Mouse (Mus musculus) right cerebral cortex, postnatal 14 days (tissue): ENCODE results near the gene Lag3.

Source experiments
- DNase-seq: peaks from one replicate; pipeline ENCODE4 v3.0.0; 2022

The Lag3 gene

GRCm38 (mm10) chr6:124911533-124912218 is at the start of gene Lag3:
Gene Lag3 (minus strand): TSS chr6:124911705.
- no peak for DNase-seq

GRCm38 (mm10) chr6:124961021-124961420 is 49.5 kb upstream of the Lag3 start:
- no peak for DNase-seq

- no peak for DNase-seq
Observed at GRCm38 (mm10) chr6:124959960-124960359, 48.5 kb upstream of the Lag3 start.

GRCm38 (mm10) chr6:124958127-124958526 is 46.6 kb upstream of the Lag3 start:
- no peak for DNase-seq

- DNase-seq, result no peak
Observed at GRCm38 (mm10) chr6:124955212-124955611, 43.7 kb upstream of the Lag3 start.

- no peak for DNase-seq
Observed at GRCm38 (mm10) chr6:124953991-124954715, 42.6 kb upstream of the Lag3 start.

GRCm38 (mm10) chr6:124943526-124943925 is 32.0 kb upstream of the Lag3 start:
- DNase-seq, result no peak

- no peak for DNase-seq
Observed at GRCm38 (mm10) chr6:124941679-124942078, 30.2 kb upstream of the Lag3 start.

- no peak for DNase-seq
Observed at GRCm38 (mm10) chr6:124938554-124938953, 27.0 kb upstream of the Lag3 start.

GRCm38 (mm10) chr6:124937493-124937892 is 26.0 kb upstream of the Lag3 start:
- no peak for DNase-seq

- DNase-seq, result no peak
Observed at GRCm38 (mm10) chr6:124936681-124937080, 25.2 kb upstream of the Lag3 start.

- no peak for DNase-seq
Observed at GRCm38 (mm10) chr6:124934670-124935069, 23.2 kb upstream of the Lag3 start.

- DNase-seq, result no peak
Observed at GRCm38 (mm10) chr6:124933127-124933526, 21.6 kb upstream of the Lag3 start.

- DNase-seq, result no peak
Observed at GRCm38 (mm10) chr6:124932314-124932695, 20.8 kb upstream of the Lag3 start.

GRCm38 (mm10) chr6:124931525-124932313 is 20.2 kb upstream of the Lag3 start:
- DNase-seq, result peak; percentile 65

- peak; percentile 99 for DNase-seq
Observed at GRCm38 (mm10) chr6:124930754-124931524, 19.4 kb upstream of the Lag3 start, which contains the start of gene Mlf2. Gene Mlf2 (plus strand): TSS chr6:124931386.

GRCm38 (mm10) chr6:124930231-124930630 is 18.7 kb upstream of the Lag3 start:
- DNase-seq, result no peak

GRCm38 (mm10) chr6:124925941-124926340 is 14.4 kb upstream of the Lag3 start:
- DNase-seq, result no peak

- DNase-seq, result no peak
Observed at GRCm38 (mm10) chr6:124925173-124925793, 13.8 kb upstream of the Lag3 start.

- no peak for DNase-seq
Observed at GRCm38 (mm10) chr6:124921539-124921938, 10.0 kb upstream of the Lag3 start.

- no peak for DNase-seq
Observed at GRCm38 (mm10) chr6:124920318-124921085, 9.0 kb upstream of the Lag3 start.
